Mouse (Mus musculus) C2C12 (cell line): Measurements from ENCODE around the gene Fam84a. TPM values are rescaled to one million over a fixed set of nuclear protein-coding genes. Genes with fewer than 3 reads are reported as not detected.

Experiments
- H3K27me3 ChIP-seq: one replicate; pipeline ENCODE4 v1.6.1; 2011; ENCODE audit not compliant: control insufficient read depth, insufficient read depth, insufficient read length
- H3K36me3 ChIP-seq: one replicate; pipeline ENCODE4 v1.6.1; 2011; ENCODE audit not compliant: control insufficient read depth, insufficient read depth
- H3K4me3 ChIP-seq: one replicate; pipeline ENCODE4 v1.5.1; 2011; ENCODE audit warnings: mild to moderate bottlenecking, control low read depth; ENCODE audit not compliant: poor library complexity, insufficient read depth, severe bottlenecking
- H3K79me2 ChIP-seq: one replicate; pipeline ENCODE4 v1.6.1; 2011; ENCODE audit not compliant: control insufficient read depth, insufficient read depth
- H3K79me3 ChIP-seq: one replicate; pipeline ENCODE4 v1.6.1; 2011; ENCODE audit warnings: low read depth, control low read depth
- H3ac ChIP-seq: one replicate; pipeline ENCODE3; 2011; ENCODE audit warnings: low read depth; ENCODE audit not compliant: control insufficient read depth, insufficient read length
- CEBPB ChIP-seq: IDR thresholded peaks from one replicate; pipeline ENCODE4 v1.6.1; 2011; ENCODE audit warnings: low read depth, mild to moderate bottlenecking, control low read depth, moderate library complexity
- CTCF ChIP-seq: IDR thresholded peaks from one replicate; pipeline ENCODE4 v1.5.1; 2011; ENCODE audit not compliant: control insufficient read depth, insufficient read depth, insufficient read length
- FOSL1 ChIP-seq: IDR thresholded peaks from one replicate; pipeline ENCODE4 v1.8.0; 2011; ENCODE audit warnings: mild to moderate bottlenecking, low read length; ENCODE audit not compliant: poor library complexity, insufficient read depth, severe bottlenecking
- MAX ChIP-seq: IDR thresholded peaks from one replicate; pipeline ENCODE4 v1.6.1; 2011; ENCODE audit warnings: mild to moderate bottlenecking, control low read depth
- MYOD1 ChIP-seq: IDR thresholded peaks from one replicate; pipeline ENCODE4 v1.6.1; 2011; ENCODE audit warnings: low read depth; ENCODE audit not compliant: control insufficient read depth, insufficient read length
- MYOG ChIP-seq: IDR thresholded peaks from one replicate; pipeline ENCODE4 v1.6.1; 2011; ENCODE audit not compliant: control insufficient read depth, insufficient read length; ENCODE audit errors: extremely low read depth
- USF1 ChIP-seq: IDR thresholded peaks from one replicate; pipeline ENCODE4 v1.6.1; 2011; ENCODE audit warnings: low read depth, mild to moderate bottlenecking, control low read depth, moderate library complexity
- polyA plus RNA-seq: library from polyadenylated mRNA; unstranded; fragments of >200 nt; fragmentation: generic; extraction: Trizol; gene quantifications from one replicate; pipeline ENCODE4 v1.2.1, GENCODE M21; 2012; ENCODE audit warnings: missing spikeins

Gene Fam84a
- polyA plus RNA-seq, 1 experiment, result 0.76 TPM

GRCm38 (mm10) chr12:14114730-14115129 lies 37.1 kb downstream of the Fam84a start:
- no peak overlapping the region for H3K4me3 ChIP-seq
- no peaks in the 10 kb centered on the region for H3K36me3 ChIP-seq

GRCm38 (mm10) chr12:14096944-14097343 lies 54.9 kb downstream of the Fam84a start:
- H3K36me3 ChIP-seq, result no peaks in the 10 kb centered on the region
- H3K4me3 ChIP-seq, result no peak overlapping the region
- no peaks in the 10 kb centered on the region for H3K79me2 ChIP-seq
- no peak for TF ChIP-seq USF1
- no peak for TF ChIP-seq CTCF
- no peak for TF ChIP-seq CEBPB
- no peak for TF ChIP-seq FOSL1
- TF ChIP-seq MYOG, result no peak
- no peak for TF ChIP-seq MAX
- TF ChIP-seq MYOD1, result no peak
- H3K79me3 ChIP-seq, result no peaks in the 10 kb centered on the region
- no peaks in the 10 kb centered on the region for H3K27me3 ChIP-seq
- no peak overlapping the region for H3ac ChIP-seq

More at GRCm38 (mm10) chr12:14114730-14115129, 37.1 kb downstream of the Fam84a start:
- no peaks in the 10 kb centered on the region for H3K79me2 ChIP-seq
- H3K79me3 ChIP-seq, result no peaks in the 10 kb centered on the region
- H3ac ChIP-seq, result no peak overlapping the region
- no peaks in the 10 kb centered on the region for H3K27me3 ChIP-seq
- TF ChIP-seq CEBPB (no peak), FOSL1 (no peak), MYOG (no peak), CTCF (no peak), MAX (no peak), MYOD1 (no peak), USF1 (no peak)
